Mouse (Mus musculus) cerebellum, adult 11-12 months (tissue): Measurements from ENCODE around the gene Mvp.

Experiments
- DNase-seq: peaks from one replicate; pipeline ENCODE4 v3.0.0; 2022

The Mvp gene

DNA sequence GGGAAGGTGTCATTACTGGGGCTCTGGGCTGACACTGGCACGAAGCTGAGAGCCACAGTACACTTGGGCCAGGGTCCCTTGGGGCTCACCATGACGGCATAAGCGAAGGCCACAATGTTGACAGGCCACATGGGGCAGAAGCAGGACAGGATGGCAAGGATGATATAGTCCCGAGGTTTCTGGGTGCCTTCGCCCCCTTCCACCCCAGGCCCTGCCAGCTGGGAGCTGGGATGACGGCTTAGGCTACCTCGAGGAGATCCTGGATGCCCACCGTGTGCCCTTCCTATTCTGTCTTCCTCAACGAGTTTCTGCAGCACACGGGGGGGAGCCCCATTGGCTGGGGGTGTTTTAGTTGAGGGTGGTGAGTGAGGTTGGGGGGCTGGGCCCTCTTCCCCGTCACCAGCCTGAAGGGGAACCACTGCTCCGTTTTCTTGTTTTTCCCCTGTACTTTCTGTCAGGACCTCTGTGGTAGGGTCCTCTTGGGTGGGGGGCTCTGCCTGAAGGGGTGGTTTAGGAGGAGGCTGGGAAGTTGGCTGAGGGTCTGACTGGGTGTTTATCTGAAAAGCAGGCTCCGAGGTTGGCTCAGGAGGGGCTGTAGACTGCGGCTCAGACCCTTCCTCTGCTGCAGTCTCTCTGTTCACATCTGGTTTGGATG is 5.0 kb upstream of the Mvp start:
- DNase-seq, result peak; percentile 66

DNA sequence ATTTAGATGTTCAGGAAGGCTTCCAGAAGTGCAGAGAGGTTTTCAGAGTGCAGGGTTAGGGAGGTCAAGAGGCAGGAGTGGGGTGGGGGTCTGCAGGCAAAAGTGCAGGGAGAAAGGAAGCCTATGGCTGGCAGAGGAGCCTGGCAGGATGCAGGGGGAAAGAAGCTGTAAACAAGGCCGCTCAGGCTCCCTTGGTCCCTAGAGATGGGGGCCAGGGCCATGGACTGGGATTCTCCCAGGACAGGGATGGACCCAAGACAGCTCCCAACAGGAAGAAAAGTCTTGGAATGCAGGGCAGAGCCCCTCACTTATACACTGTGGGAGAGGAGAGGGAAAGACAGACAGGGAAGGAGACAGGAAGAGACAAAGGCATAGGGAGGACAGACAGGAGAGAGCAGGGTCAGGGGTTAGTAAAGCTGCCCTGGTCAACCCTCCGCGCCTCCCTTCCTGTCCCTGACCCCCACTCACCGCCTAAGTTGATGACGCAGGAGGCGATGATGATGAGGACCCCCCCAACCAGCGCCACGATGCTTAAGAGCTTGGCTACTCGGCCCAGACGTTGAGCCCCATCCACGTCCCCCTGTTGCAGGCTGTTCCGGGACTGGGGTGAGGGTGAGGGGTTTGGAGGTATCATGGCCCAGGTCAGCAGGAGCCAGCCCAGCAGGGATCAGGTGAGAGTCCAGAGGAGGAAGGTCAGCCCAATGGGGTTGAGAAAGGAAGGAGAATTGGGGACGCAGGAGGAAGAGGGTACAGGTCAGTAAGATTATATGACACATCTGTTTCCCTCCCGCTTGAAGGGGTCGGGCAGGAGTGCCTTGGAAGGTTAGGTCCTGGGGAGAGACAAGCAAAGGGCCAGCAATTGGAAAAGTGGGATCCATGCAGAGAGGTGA is 4.2 kb upstream of the Mvp start:
- DNase-seq, result peak; percentile 73

DNA sequence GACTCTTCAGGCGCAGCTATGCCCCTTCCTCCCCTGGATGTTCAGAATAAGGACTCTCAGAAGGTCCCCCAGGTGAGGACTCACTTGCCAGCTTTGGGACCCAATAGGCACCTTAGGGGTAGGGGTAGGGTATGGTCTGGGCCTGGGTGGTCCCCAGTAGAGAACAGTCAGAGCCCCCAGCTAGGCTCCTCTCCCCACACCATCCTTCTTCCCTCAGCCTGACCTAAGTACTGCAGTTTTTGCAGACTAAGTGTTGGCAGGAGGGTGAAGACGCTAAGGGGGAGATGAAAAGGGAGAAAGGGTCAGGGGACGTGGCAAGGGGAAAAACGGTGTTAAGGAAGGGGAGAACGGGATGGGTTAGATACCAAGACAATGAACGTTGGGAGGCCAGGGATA is 3.5 kb upstream of the Mvp start:
- peak; percentile 69 for DNase-seq

DNA sequence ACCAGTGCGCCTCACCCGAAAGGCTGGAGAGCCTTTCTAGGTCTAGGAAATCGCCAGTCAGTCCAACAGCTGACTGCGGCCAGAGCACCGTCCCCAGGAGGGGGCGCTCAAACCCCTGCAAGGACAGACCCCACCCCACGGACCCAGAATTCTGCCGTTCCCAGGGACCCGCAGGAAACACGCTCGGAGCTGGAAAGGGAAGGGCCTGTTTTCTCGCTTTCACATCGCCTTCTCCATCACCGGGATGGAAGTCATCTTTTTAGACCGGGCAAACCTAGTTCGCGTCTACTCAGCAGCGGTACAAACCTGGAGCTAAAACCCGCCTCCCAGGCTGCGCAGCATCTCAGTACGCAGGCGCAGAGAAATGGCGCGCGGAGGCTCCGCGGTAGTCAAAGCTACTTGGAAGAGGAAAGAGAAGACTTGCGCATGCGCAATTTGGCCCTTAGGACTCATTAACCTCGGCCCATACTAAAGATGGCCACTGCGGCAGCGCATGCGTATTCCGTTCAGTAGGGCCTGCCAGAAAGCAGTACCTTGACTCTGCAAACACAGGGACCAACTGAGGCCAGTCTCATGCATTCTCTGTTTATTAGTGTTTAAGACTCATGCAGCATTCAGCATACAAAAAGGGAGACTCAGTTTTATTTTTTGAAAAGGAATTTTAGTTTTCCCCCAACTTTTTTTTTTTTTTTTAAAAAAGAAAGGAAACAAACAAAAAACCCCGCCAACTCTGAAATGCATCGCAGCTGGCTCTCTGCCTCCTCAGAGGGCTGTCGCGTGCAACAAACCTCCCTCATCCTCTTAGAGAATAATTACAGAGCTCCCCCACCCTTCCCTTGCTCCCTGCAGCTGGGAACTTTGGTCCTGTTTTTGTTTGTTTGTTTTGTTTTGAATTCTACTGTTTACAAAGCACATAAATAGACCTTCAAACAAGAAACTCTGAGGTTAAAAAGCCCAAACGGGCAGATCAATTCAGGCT is 2.8 kb upstream of the Mvp start, which contains the start of gene Pagr1a:
Gene Pagr1a, minus strand, starts transcription at position 382 of the 979 bp plus-strand sequence.
- peak; percentile 98 for DNase-seq

DNA sequence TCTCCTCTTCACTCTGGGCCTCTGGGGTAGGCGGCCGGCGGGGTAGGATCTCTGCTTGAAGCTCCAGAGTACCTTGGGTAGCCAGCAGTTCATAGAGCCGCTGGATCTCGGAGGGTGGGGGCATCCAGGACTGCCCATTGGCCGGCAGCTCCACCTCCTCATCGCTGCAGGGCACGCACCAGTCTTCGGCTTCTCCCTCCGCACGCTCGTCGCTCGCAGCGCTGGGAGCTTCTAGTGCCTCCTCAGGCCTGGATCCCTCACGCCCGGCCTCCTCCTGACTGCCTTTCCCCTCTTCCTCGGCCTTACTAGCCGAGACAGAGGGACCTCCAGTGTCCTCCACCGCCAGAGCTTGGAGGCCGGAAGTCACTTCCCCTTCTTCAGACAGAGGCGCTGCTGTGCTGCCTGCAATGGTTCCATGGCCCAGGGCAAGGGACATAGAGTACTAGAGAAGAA is 2.1 kb upstream of the Mvp start:
- DNase-seq, result peak; percentile 78

DNA sequence TGATC is 1.9 kb upstream of the Mvp start, which contains the start of gene Pagr1b:
Gene Pagr1b, minus strand, starts transcription at position 4 of the 5 bp plus-strand sequence.
- no peak for DNase-seq

DNA sequence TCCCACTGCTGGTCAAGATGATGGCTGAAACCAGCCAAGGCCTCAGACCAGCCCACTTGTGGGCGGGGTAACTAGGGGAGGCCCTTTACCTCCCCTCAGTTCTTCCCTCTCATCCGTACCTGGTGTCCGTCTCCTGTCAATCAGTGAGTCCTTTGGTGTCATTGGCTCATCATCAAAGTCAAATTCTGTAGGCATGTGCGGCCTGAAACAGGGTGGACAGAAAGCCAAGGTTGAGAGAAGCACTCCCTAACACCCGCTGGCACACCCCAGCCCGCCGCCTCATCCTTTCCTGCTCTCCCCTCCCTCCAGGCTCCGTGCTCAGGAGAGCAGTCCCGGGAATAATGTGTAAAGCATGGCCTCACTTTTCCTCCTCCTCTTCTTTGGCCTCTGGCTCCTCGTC is 1.7 kb upstream of the Mvp start:
- DNase-seq, result peak; percentile 86

DNA sequence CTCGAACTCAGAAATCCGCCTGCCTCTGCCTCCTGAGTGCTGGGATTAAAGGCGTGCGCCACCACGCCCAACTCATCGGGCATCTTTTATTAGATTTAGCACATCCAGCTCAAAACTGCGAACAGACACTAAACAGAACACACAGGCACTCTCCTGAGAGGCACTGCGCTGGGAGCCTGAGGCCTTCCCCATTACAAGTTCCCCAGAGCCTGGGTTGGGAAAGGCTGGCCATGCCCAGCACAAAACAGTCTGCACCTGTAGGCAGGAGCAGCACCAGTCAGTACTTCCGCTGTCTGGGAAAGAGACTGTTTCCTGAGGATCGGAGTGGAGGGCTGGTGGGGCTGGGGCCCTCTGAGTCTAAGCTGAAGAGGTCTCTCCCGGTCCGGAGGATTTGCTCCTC is 572 bp upstream of the Mvp start:
- peak; percentile 47 for DNase-seq

DNA sequence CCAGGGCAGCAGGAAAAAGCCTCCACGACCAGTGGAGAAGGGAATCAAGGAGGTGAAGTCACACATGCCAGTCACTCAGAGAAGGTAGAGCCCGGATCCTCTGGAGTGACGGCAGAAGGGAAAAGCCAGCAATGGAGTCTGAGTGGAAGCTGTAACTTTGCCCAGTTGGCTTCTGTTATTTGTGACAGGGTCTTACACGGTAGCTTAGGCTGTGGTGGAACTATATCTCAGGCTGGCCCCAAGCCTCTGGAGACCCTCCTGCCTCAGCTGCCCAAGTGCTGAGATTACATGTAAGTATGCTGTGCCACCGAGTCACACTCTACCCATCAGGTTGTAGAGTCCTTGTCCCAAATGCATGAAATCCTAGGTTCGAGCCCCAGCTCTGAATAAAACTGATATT is 1.0 kb downstream of the Mvp start:
- peak; percentile 54 for DNase-seq

DNA sequence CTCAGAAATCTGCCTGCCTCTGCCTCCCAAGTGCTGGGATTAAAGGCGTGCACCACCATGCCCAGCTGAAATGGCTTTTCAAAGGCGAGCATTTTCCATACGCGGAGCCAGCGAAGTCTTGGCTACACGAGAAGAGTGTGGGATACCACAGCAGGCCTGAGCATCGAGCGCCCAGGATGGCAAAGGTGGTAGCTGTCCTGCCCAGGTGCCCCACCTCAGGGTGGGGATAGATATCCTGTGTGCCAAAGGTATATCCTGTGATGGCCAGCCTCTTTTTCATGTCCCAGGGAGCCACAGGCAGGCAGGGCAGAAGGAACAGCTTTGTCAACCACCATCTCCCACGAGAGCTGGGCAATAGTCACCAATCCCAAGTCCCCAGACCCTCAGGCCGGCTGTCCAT is 1.6 kb downstream of the Mvp start:
- DNase-seq, result peak; percentile 54

DNA sequence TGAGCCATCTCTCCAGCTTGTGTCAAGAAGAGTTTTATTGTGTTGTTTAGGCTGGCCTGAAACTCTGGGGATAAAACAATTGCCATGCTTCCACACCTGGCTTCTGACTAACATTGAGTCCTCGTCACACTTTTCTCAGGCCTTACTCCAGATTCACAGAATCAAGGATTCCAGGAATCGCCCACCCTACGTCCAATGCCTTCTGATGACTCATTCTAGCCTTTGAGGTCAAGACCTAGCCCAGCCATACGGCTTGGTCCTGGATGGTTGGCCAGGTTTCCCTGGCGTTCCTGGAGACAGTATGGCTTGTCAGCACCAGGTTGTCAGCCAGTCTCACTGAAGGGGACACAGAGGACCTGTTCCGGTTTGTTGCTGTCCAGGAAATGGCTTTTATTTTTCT is 2.0 kb downstream of the Mvp start:
- DNase-seq, result peak; percentile 49

DNA sequence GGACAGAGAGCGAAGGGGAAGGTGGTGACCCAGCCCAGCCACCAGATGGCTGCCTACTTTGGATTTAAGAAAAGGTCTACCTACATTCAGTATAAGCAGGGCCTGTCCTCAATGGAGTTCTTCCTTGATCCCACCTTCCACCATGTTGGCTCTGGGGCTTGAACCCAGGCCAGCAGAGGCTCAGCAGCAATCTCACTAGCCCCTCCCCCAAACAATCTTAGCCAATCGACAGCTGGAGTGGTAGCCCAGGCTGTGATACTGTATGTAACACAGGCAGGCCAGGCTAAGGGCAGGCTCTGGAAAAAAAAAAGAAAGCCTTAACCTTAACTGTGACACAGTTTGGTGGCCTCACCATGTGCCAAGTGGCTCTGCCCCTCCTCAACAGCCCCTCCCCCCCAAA is 2.7 kb downstream of the Mvp start:
- DNase-seq, result peak; percentile 62

DNA sequence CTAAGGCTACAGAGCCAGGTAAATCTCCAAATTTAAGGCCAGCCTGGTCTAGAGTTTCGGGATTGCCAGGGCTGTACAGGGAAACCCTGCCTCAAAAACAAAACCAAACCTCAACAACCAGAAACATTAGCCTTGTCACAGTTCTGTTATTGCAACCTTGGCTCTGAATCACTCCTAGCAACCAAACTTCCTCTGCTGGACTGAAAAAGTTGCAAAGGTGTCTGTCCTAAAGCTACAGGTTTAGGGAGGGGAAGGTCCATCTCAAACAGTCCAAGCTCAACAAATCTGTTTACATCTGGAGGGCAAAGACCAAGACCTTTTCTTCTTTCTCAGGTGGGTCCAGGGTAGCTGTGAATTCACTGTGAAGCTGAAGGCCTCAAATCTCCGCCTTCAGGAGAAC is 3.4 kb downstream of the Mvp start:
- no peak for DNase-seq

DNA sequence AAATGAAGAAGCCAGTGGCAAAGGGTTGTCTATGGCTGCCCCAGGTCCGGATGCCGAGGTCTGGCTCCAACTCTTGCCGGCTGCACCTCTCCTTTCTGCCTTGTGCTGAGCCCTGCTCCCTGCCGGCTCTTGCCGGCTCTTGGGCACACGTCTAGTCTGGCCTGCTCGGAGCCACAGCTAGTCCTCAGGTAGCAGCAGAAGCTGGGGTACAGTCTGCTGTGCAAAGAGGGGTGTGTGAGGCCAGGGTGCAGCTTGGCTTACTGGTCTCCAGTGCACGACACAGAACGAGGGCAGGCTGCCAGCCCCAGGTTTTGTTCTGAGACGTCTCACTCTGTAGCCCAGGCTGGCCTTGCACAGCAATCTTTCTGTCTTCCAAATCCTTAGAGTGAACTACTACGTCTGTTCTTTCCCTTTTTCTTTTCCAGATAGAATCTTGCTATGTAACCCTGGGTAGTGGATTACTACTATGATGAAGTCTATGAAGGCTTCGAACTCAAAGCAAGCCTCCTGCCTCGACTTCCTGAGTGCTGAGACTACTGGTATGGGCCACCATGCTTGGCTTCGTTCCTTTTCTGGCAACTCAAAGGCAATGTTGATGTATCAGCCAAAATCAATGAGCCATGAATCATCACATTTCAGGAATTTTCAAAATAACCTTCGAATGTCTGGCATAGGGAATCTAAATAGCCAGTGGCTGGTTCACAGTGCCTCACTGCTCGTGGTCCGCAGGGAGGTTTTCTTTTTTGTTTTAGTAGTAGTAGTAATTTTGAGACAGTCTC is 4.9 kb downstream of the Mvp start:
- peak; percentile 77 for DNase-seq

DNA sequence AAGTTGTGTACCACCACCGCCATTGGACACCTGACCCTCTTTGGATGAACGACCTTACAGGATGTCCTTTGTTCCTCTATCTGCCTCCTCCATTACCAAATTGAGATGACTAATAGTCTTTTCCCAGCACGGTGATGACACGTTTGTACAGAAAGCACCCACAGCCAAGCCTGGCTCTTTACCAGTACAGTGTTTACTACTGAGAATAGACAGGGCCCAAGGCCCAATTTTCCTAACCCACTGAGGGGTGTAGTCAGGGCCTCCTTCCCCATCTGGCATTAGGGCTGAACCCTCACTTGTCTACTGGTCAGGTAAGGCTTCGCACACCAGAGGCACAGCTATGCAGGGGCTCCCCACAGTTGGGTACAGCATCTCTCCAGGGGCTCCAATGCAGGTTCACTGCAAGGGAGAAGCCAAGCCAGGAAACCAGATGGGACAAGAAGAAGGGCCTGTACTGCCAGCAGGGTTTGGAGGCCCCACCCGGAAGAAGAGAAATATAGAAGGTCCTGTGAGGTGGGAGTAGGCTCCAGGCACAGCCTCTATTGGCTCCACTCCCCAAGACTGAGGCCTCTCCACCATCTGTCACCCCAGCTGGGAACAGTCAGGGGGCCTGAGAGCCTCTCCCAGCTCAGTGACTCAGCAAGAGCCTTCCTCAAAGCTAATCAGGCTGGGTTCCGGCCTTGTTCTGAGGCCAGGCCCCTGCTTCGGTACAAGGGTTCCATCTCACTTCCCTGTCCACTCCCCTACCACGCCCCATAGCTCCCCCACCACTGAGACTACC is 6.0 kb downstream of the Mvp start:
- peak; percentile 100 for DNase-seq

DNA sequence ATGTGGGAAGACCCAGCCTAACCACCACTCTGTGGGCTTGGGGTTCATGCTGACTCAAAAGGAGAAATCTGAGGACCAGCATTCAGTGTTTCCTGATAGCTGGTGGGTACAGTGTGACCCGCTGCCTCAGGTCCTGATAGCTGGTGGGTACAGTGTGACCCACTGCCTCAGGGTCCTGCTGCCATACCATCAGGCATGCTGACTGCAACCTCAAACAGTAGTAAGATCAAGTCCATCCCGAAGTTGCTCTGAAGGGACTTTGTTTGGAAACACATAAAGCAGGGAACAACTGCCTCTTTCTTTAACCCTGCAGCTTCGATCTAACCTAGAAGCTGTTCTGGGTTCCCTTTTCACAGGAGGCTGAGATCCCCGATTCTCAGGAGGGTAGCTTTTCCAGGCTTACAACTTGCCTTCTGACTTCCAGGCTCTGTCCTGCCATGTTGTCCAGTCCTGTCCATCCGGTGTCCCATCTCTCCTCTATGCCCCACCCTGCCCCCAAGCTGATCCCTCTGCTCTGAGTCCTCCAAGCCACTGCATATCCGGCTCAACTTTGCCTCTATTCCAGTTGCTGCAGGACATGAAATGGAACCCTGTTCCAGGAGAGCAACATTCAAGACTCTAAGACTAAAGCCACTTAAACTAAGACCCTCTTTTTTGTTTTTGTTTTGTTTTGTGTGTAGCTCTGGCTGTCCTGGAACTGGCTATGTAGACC is 7.0 kb downstream of the Mvp start:
- peak; percentile 52 for DNase-seq

DNA sequence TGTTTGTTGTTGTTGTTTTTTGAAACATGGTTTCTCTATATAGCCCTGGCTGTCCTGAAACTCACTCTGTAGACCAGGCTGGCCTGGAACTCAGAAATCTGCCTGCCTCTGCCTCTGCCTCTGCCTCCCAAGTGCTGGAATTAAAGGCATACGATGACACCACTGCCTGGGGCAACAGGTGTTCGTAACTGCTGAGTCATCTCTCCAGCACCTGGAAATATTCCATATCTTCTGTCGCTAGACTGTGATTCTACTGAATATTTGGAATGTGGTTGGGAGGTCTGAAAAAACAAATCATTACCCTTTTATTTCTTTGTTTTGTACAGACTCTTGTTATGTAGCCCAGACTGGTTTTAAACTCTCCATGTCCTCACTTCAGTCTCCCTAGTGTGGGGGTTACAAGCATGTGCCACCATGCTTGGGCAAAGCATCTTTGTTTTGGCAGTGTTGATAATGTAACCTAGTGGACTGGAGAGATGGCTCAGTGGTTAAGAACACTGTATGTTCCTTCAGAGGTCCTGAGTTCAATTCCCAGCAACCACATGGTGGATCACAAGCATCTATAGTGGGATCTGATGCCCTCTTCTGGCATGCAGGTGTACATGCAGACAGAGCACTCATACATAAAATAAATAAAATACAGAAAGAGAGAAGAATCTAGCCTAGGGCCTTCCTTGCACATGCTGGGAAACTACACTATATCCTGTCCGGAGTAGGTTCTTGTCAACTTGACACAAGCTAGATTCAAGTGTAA is 10.1 kb downstream of the Mvp start:
- DNase-seq, result no peak

DNA sequence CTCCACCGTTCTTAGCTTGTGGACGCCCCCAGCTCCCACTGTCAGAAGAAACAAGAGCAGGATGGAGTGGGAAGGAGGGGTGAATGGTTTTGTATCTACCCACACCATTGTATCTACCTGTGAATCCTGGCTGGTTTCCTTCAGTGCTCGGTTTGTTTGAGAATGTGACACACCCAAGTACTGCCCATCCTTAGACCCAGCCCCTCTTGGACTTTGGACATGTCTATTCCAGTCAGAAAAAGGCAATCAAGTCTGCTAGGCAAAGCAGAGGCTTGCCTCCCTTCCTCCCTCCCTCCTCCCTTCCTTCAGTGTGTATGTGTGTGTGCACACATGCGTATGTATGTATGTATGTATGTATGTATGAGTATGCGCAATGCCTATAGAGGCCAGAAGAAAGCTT is 10.8 kb downstream of the Mvp start:
- DNase-seq, result peak; percentile 31

DNA sequence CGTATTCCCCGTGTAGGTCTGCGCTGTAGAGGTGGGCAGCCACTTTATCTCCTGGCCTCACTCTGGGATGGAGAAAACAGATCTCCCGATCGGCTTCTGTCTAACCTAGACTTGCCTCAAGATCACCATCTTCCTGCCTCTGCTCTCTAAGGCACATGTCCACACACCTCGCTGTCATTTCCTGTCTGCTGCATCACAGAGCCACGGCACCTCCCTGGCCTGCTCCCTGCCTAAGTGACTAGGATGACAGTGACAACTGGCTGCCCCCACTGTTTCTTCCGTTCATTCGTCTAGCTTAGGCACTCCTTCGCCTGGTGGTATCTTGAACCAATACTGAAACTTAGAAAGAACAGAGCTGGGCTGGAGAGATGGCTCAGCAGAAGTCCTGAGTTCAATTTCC is 14.9 kb downstream of the Mvp start:
- no peak for DNase-seq

DNA sequence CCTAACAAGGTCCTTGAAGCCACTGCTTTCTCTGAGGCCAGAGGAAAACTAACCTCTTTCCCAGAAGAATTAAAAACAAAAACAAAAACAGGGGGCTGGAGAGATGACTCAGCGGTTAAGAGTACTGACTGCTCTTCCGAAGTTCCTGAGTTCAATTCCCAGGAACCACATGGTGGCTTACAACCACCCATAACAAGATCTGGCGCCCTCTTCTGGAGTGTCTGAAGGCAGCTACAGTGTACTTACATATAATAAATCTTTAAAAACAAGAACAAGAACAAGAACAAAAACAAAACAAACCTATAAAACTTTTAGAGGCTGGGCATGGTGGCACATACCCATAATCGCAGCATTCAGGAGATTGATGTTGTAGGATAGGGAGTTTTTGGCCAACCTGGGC is 18.0 kb downstream of the Mvp start:
- no peak for DNase-seq

DNA sequence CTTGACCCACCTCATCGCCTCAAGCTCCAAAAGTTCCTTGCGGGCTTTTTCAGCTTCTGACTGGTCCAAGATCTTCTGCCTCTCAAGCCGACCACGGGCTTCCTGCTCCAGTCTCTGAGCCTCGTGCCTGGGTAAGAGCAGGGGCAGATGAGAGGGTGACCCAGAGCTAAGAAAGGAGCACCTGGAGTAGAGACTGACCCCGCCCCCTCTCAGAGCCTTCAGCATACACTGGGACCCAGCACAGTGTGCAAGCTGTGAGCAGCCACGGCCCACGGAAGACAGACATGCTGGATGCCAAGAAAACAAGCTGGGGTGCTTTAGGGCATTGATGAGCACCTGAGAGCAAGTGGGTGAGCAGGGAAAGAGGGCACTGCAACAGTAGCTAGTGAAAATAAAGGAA is 25.6 kb downstream of the Mvp start:
- DNase-seq, result no peak
